Mouse (Mus musculus) induced T-regulatory cell, adult 2 months (primary cell): Measurements from ENCODE around the gene Chga.

ENCODE experiments used
- DNase-seq: peaks from one replicate; pipeline ENCODE4 v3.0.0-alpha.2; 2012; ENCODE audit warnings: low read depth

The Chga gene

GRCm38 (mm10) chr12:102557372-102557771 lies 2.6 kb downstream of the Chga start:
- DNase-seq = no peak

- peak; percentile 10 for DNase-seq
Measured at GRCm38 (mm10) chr12:102565086-102565485, 10.3 kb downstream of the Chga start.

GRCm38 (mm10) chr12:102566951-102567350 lies 12.2 kb downstream of the Chga start:
- no peak for DNase-seq

GRCm38 (mm10) chr12:102568219-102568618 lies 13.4 kb downstream of the Chga start:
- DNase-seq = no peak

GRCm38 (mm10) chr12:102570111-102570510 lies 15.3 kb downstream of the Chga start:
- DNase-seq = no peak

DNA sequence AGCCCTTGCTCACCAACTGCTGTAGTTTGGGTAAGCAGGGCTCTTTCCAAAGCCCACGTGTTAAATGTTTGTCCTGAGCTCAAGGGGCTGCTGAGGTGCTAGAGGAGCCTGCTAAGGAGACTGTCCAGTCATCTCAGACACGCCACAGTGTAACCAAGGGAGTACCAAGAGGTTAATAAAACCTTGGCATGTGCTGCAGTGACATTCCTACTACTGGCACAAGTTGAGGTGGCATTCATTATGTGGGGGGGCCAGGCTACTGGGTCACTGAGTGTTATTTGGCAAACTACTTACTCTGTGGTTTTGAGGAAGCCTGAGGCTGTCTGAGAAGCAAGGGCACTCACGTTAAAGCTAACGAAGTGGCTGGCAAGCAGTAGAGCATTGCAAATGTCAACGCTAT lies 16.0 kb downstream of the Chga start:
- no peak for DNase-seq

DNA sequence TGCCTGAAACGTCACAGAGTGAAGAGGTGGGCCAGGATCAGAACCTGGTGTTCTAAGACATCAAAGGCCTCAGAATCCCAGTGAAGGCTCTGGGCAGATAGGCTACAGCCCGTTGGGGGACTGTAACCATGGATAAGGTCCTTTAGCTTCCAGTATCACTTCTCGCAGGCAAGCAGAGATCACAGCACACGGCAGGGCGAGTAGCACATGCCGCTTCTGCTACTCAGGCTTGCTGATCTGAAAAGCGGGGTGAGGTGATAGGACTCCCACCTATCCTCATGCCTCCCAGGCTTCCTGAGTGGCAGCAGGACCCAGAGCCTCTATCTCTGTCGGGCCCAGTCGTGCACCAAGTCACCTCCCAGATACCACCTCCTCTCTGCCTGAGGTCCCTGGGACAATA lies 16.9 kb downstream of the Chga start:
- no peak for DNase-seq

- no peak for DNase-seq
Measured at GRCm38 (mm10) chr12:102573036-102573435, 18.3 kb downstream of the Chga start.

DNA sequence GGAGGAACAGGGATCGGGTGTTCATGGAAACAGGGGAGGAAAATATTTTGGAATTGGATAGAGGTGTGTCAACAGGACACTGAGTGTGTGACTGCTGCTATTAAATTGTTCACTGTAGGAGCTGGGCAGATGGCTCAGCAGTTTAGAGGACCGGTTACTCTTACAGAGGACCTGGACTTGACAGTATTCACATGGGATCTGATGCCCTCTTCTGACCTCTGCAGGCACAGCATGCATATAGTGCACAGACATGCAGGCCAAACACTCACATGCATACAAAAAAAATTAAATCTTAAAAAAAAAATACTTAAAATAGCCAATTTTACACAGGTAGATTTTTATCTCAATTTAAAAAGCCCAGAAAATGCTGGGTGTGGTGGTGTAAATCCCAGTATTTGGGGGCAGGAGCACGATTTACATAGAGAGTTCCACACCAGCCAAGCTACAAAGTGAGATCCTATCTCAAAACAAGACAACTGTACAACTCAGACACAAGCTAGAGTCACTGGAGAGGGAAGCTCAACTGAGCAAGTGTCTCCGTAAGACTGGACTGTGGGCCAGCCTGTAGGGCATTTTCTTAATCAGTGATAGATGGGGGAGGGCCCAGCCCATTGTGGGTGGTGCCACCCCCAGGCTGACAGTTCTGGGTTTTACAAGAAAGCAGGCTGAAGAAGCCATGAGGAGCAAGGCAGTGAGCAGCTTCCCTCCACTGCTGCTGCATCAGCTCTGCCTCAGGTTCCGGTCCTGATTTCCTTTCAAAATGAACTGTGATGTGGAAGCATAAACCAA lies 21.0 kb downstream of the Chga start:
- DNase-seq = no peak

- no peak for DNase-seq
Measured at GRCm38 (mm10) chr12:102576659-102577398, 22.1 kb downstream of the Chga start.

DNA sequence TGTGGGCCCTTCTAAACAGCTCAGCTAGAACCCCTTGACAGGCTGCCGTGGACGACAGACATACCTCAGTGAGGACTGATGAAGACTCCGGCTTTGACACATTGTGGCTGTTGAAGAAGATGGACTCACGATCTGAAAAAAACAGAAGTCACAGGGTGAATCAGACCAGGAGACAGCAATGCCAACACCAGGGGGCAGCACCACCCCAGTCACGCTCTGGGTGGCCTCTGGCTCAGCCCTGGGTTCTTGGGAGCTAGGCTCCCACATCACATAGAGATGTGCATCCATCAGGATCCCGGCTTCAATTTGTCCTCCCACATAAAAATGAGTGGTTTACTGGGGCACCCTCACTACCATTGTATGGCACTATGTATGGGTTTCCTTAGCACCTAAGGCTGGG lies 24.3 kb downstream of the Chga start:
- DNase-seq = peak; percentile 78

GRCm38 (mm10) chr12:102581579-102582196 lies 26.9 kb downstream of the Chga start:
- DNase-seq = peak; percentile 69

DNA sequence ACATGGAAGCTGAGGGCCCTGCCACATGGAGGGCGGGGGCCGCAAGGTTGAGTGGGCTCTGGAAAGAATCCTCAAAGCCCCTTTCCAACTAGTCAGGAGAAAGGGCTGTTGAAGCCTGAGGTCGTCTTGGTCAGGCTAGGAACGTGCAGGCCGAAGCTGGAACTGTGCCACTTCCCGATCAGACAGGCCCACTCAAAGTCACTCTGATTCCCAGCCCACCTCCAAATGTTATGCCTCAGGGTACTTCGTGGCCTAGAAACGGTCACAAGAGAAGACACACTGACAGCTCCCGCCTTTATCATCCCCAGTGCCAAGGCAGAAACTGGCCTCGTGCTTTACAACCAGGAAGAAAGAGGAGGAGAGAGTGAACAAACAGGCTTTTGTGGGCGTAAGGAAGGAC lies 27.7 kb downstream of the Chga start:
- DNase-seq = no peak

DNA sequence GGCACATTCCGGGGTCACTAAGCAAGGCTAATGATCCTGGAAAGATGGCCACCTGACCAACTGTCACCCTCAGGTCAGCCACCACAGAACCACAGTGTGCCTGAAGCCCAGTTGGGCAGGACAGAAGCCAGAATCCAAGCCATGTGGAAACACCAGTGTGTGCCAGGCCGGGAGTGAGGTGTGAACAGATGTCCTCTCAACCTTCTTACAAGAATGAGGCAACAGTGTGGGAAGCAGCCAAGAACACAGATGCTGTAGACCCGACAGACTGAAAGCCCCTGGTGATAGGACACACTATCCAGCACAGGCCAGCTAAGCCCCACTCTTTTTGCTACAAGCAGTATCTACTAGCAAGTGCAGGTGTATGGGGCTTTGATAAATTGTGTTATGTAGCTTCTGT lies 30.6 kb downstream of the Chga start:
- DNase-seq = no peak

- DNase-seq = no peak
Measured at GRCm38 (mm10) chr12:102586286-102586881, 31.6 kb downstream of the Chga start.

- no peak for DNase-seq
Measured at GRCm38 (mm10) chr12:102587106-102587505, 32.3 kb downstream of the Chga start.

GRCm38 (mm10) chr12:102590711-102591360 lies 36.1 kb downstream of the Chga start:
- no peak for DNase-seq

GRCm38 (mm10) chr12:102593699-102594098 lies 38.9 kb downstream of the Chga start:
- no peak for DNase-seq

- DNase-seq = no peak
Measured at GRCm38 (mm10) chr12:102594627-102595026, 39.9 kb downstream of the Chga start.

DNA sequence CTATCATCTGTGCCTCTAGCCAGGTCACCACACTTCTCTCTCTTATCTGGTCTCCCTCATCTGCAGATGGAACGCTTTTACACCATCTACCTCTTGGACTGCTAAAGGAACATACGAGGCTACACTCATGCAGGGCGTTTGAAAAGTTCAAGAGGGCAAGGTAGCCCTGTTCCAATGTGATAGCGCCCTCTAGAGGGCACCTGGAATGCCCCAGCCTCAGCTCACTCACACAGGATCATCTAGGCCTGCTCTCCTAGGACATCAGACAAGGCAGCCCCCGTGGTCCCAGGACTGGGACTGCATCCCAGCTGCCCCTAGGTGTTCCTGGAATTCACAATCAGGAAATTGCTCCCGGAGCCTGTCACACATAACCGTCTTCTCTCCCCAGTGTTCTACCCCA lies 41.6 kb downstream of the Chga start:
- DNase-seq = peak; percentile 68

DNA sequence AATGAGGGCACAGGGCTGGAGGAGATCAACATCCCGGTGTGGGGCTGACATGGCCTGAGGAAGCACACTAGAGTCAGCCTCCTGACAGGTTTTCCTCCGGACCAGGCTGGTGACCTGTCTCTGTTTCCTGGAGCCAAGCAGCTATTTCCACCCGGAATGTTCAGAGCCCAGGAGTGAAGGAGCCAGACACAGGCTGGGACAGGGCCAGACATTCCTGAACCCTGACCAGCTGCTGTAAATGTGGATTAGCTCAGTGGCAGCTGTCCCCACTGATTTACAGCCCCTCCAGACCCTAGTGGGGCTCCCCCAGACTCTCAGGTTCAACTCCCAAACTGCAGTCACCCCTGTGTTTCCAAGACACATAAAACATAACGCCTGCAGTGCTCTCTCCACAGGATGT lies 42.7 kb downstream of the Chga start:
- no peak for DNase-seq

DNA sequence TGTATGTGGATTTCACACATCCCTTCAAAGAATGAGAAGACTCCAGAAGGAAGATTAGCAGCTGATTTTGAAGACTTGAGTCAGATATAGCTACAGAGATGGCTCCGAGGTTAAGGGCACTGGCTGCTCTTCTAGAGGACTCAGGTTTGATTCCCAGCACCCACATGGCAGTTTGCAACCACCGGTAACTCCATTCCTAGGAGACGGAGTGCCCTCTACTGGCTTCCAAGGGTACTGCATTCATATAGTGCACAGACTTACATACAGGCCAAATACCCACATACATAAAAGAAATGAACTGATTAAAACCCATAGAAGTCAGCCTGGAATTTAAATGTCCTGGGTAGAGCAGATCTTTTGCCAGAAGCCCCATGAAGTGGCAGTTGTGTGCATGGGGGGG lies 43.8 kb downstream of the Chga start:
- DNase-seq = peak; percentile 46
